ENCODE assay signal across 7 mouse cellular contexts in the genomic region with DNA sequence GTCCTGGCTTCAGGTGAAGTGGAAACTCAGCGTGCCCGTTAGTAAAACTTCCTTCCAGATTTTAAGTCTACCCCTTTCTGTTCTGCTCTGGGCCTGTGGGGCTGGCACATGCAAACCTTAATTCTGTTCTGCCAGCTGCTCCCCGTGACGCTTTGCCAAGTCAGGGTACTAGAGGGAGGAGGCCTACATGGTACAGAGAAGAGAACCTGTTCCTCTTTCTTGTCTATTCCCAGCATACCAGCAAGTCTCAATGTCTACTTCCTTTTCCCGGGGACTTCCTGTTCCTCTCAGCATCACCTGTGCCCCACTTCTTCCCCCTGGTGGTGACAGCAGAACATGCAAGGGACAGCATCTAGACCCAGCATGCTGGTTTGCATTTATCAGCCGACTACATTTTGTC.
DNase-seq lines count a peak whose midpoint lies in the region; TF ChIP-seq lines count a peak whose summit lies in the region.

No protein-coding gene starts in this region.

- TF ChIP-seq CTCF in brain, embryonic 14.5 days (IDR thresholded peaks at IDR 0.05; ENCODE audit: borderline replicate concordance, extremely low read depth, insufficient read depth, insufficient read length), result peak; percentile 58; the same call in 1 of the 2 replicates

- no peak for TF ChIP-seq POLR2A in brain, embryonic 14.5 days (IDR thresholded peaks at IDR 0.05; ENCODE audit: borderline replicate concordance, extremely low read depth, insufficient read depth, insufficient read length, poor library complexity, severe bottlenecking)

- intact Hi-C loops in gastrocnemius, postnatal 14 days (cut with DNase I; ENCODE audit: low total_unique reads), result no loop called here

- peak; percentile 18 to 36 for DNase-seq in spleen, adult 18-20 months
- DNase-seq in spleen, adult 12 weeks (ENCODE audit: low spot score), result no peak
- peak; percentile 85 for DNase-seq in brain, embryonic 14.5 days (ENCODE audit: low read depth)
- DNase-seq in gastrocnemius, postnatal 14 days, result peak; percentile 25
- DNase-seq in layer of hippocampus, adult 9-11 months, result peak; percentile 81
- peak; percentile 11 for DNase-seq in lung, postnatal 14 days
- peak; percentile 9 for DNase-seq in skeletal muscle tissue, adult 2 months (ENCODE audit: low read depth, low spot score)
